9 mouse cellular contexts compared by ENCODE assay signal in the genomic region with DNA sequence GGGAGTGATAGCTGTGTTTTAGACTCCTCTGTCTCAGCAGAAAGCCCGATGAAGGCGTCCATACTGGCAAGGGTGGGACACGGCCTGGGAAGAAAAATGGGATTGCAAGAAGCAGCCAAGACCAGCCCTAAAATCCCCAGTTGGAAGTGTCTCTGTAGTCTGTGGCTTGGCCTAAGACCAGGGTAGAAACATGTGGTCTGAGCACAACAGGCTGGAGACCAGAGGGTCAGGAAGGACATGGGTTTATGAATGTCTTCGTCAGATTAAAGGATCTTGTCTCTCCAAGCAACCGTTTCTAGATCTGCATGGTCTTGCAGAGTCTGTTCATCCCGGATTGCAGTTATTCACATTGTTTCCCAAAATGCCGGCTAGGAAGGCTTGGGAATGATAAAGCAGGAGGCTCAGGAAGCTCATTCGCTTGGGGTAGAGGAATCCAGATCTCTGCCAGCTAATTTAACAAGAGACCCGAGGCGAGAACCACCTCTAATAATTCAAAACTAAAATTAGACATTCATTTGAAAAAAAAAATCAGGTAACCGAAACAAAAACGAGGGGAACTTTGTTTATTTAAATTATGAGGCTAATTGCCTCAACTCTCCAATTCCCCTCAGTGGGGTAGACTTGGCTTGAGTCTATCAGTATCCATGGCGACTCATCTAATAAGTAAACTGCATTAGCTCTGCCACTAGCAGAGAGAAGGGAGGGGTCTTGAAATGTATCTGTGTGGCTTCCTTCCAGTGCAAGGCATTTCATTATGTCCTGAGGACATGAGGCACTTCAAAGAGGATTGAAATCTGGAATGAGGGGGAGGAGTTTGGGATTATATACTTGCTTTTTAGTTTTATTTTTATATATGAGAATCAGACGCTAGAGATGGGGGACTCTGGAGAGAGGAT. TPM values are rescaled to one million over a fixed set of nuclear protein-coding genes. Genes with fewer than 3 reads are reported as not detected.
DNase-seq lines count a peak whose midpoint lies in the region; ATAC-seq and TF ChIP-seq lines count a peak whose summit lies in the region.
"Had no signal": no experiment of that assay in that cellular context is flagged by ENCODE, and none has a peak within 500 bp of the region (broad histone marks: within the 10 kb centered on the region; RNA-seq: fewer than 3 reads in every experiment).

No protein-coding gene starts in this region.

- H3K9me3 ChIP-seq in lung, embryonic 14.5 days (ENCODE audit: low read depth, low read length) = no peaks in the 10 kb centered on the region
- no peaks in the 10 kb centered on the region for H3K9me3 ChIP-seq in embryonic facial prominence, embryonic 13.5 days
- no peaks in the 10 kb centered on the region for H3K9me3 ChIP-seq in midbrain, embryonic 15.5 days

- H3K4me2 ChIP-seq in lung, embryonic 14.5 days = no peak overlapping the region
- peak overlapping the region; percentile 16; the same call in 1 of the 2 replicates for H3K4me2 ChIP-seq in embryonic facial prominence, embryonic 13.5 days
- no peak overlapping the region for H3K4me2 ChIP-seq in midbrain, embryonic 15.5 days

- TF ChIP-seq POLR2A in lung, adult 2 months (IDR thresholded peaks at IDR 0.05; ENCODE audit: borderline replicate concordance, extremely low read depth, low read depth, low read length) = no peak
- TF ChIP-seq POLR2A in thymus, adult 2 months (IDR thresholded peaks at IDR 0.05; ENCODE audit: control insufficient read depth, extremely low read depth, insufficient read depth, low read length, poor library complexity) = no peak

- no peak for TF ChIP-seq CTCF in lung, embryonic 14.5 days (IDR thresholded peaks at IDR 0.05; ENCODE audit: low read depth)
- TF ChIP-seq CTCF in lung, adult 2 months (IDR thresholded peaks at IDR 0.05; ENCODE audit: insufficient read depth, low read length) = no peak
- no peak for TF ChIP-seq CTCF in thymus, adult 2 months (IDR thresholded peaks at IDR 0.05; ENCODE audit: borderline replicate concordance, control insufficient read depth, extremely low read depth, insufficient read depth, low read length, poor library complexity)

- H3K36me3 ChIP-seq in lung, embryonic 14.5 days (ENCODE audit: insufficient read depth) = no peaks in the 10 kb centered on the region
- H3K36me3 ChIP-seq in embryonic facial prominence, embryonic 13.5 days = no peaks in the 10 kb centered on the region
- H3K36me3 ChIP-seq in midbrain, embryonic 15.5 days (replicated peaks) = no peaks in the 10 kb centered on the region
- no peaks in the 10 kb centered on the region for H3K36me3 ChIP-seq in thymus, adult 2 months (ENCODE audit: control insufficient read depth, insufficient read depth, low read length)

- H3K9ac ChIP-seq in lung, embryonic 14.5 days = no peak overlapping the region
- no peak overlapping the region for H3K9ac ChIP-seq in embryonic facial prominence, embryonic 13.5 days
- H3K9ac ChIP-seq in midbrain, embryonic 15.5 days = no peak overlapping the region

- no peaks in the 10 kb centered on the region for H3K27me3 ChIP-seq in lung, embryonic 14.5 days (ENCODE audit: insufficient read depth, low read length)
- H3K27me3 ChIP-seq in embryonic facial prominence, embryonic 13.5 days = no peaks in the 10 kb centered on the region
- no peaks in the 10 kb centered on the region for H3K27me3 ChIP-seq in midbrain, embryonic 15.5 days (replicated peaks)
- no peaks in the 10 kb centered on the region for H3K27me3 ChIP-seq in thymus, adult 2 months (ENCODE audit: control insufficient read depth, insufficient read depth, low read length)

- no peak overlapping the region for H3K27ac ChIP-seq in lung, embryonic 14.5 days (ENCODE audit: low read depth)
- H3K27ac ChIP-seq in embryonic facial prominence, embryonic 13.5 days = peak overlapping the region; percentile 77
- peak overlapping the region; percentile 42 for H3K27ac ChIP-seq in midbrain, embryonic 15.5 days
- H3K27ac ChIP-seq in thymus, adult 2 months (ENCODE audit: control insufficient read depth, insufficient read depth, low read length) = no peak overlapping the region

- no peak overlapping the region for H3K4me3 ChIP-seq in lung, embryonic 14.5 days (ENCODE audit: low read depth, low read length)
- no peak overlapping the region for H3K4me3 ChIP-seq in lung, adult 2 months (replicated peaks; ENCODE audit: extremely low read depth, low read depth, low read length)
- no peak overlapping the region for H3K4me3 ChIP-seq in embryonic facial prominence, embryonic 13.5 days
- H3K4me3 ChIP-seq in midbrain, embryonic 15.5 days = no peak overlapping the region
- H3K4me3 ChIP-seq in thymus, adult 2 months (ENCODE audit: control insufficient read depth, insufficient read depth, low read length) = no peak overlapping the region

- peak; percentile 31; the same call in 1 of the 2 replicates for ATAC-seq in lung, embryonic 14.5 days (ENCODE audit: insufficient read depth)
- 0 out of 2 replicates have a peak, but pooled peaks have one; percentile 76 for ATAC-seq in embryonic facial prominence, embryonic 13.5 days (ENCODE audit: insufficient number of reproducible peaks, insufficient read depth, low FRiP score, low TSS enrichment, low read depth)
- peak; percentile 82 for ATAC-seq in midbrain, embryonic 15.5 days (replicated peaks)
- no peak for ATAC-seq in erythroid progenitor cell, adult 5-6 weeks (replicated peaks; ENCODE audit: low FRiP score, poor library complexity, severe bottlenecking)

- intact Hi-C loops in heart, postnatal 14 days (cut with DNase I) = loop anchor here (5.0 kb wide), 1 partner anchor 72 kb away; no protein-coding TSS in a partner anchor

- peak; percentile 64 for DNase-seq in lung, embryonic 14.5 days
- DNase-seq in lung, adult 2 months = no peak
- peak; percentile 4 to 9 for DNase-seq in heart, postnatal 14 days
- DNase-seq in cerebellum, postnatal 36 days = no peak
- DNase-seq in thymus, adult 2 months = no peak
- DNase-seq: cerebellum, adult 18-20 months had no signal

- H3K4me1 ChIP-seq in lung, embryonic 14.5 days (ENCODE audit: insufficient read depth) = peaks cover 2% of the 10 kb centered on the region; the same call in 1 of the 2 replicates
- H3K4me1 ChIP-seq in lung, adult 2 months (ENCODE audit: control insufficient read depth, insufficient read depth, low read length) = no peaks in the 10 kb centered on the region
- peaks cover 21% of the 10 kb centered on the region for H3K4me1 ChIP-seq in embryonic facial prominence, embryonic 13.5 days
- H3K4me1 ChIP-seq in midbrain, embryonic 15.5 days = peaks cover 7% of the 10 kb centered on the region
- H3K4me1 ChIP-seq in thymus, adult 2 months (replicated peaks; ENCODE audit: control insufficient read depth, insufficient read depth, low read length) = no peaks in the 10 kb centered on the region

- WGBS in lung, embryonic 14.5 days = 39% methylated on average over 14 of the region's 14 CpGs
- 42% methylated on average over 14 of the region's 14 CpGs for WGBS in lung, adult 2 months
- 43% methylated on average over 14 of the region's 14 CpGs for WGBS in embryonic facial prominence, embryonic 13.5 days
- WGBS in midbrain, embryonic 15.5 days = 51% methylated on average over 14 of the region's 14 CpGs
- WGBS in thymus, adult 2 months = 76% methylated on average over 14 of the region's 14 CpGs

RNA-seq across cellular contexts. Expression of gene Ccdc93, which starts 31.6 kb away (rescaled TPM):
- polyA plus RNA-seq in lung, embryonic 14.5 days (2014; fragmentation: Nextera tagmentation; extraction: Ambion mirVana) = 8.8 and 9.9 TPM in 2 replicates
- polyA plus RNA-seq in lung, adult 2 months (2012; rRNA removed) = 5.8 and 8.1 TPM in 2 replicates
- 16.4 and 16.6 TPM in 2 replicates for polyA plus RNA-seq in embryonic facial prominence, embryonic 13.5 days (2015; fragmentation: Nextera tagmentation; extraction: Ambion mirVana)
- 10 to 100 TPM; 14.3 to 15.9 TPM for total RNA-seq in heart, postnatal 14 days (2021)
- polyA plus RNA-seq in midbrain, embryonic 15.5 days (2015; fragmentation: Nextera tagmentation; extraction: Ambion mirVana) = 11.5 and 14.8 TPM in 2 replicates
- 1.7 and 1.8 TPM in 2 replicates for total RNA-seq in erythroid progenitor cell, adult 5-6 weeks (2015; ENCODE audit: low replicate concordance)
- total RNA-seq in erythroid progenitor cell, adult 5-6 weeks (2017; ENCODE audit: low replicate concordance) = 2.1 and 4.4 TPM in 2 replicates
- 23.2 and 25.6 TPM in 2 replicates for polyA plus RNA-seq in thymus, adult 2 months (2012; rRNA removed)

Comparison
In these comparisons a context has a peak if more than half of its experiments do, and no peak if none do; other contexts are left out.
1. DNase-seq: peak in lung, embryonic 14.5 days (single experiment) and heart, postnatal 14 days (2 of 2); none in lung, adult 2 months (single experiment), cerebellum, postnatal 36 days (0 of 2) and thymus, adult 2 months (single experiment).
2. H3K27ac ChIP-seq: peak in embryonic facial prominence, embryonic 13.5 days (single experiment) and midbrain, embryonic 15.5 days (single experiment); none in lung, embryonic 14.5 days (single experiment) and thymus, adult 2 months (single experiment).